ENCODE assay signal across 9 mouse cellular contexts in genomic region chr13:11563224-11564024, GRCm38 (mm10).
DNase-seq lines count a peak whose midpoint lies in the region; TF ChIP-seq lines count a peak whose summit lies in the region.
"Had no signal": no experiment of that assay in that cellular context is flagged by ENCODE, and none has a peak within 500 bp of the region (broad histone marks: within the 10 kb centered on the region; RNA-seq: fewer than 3 reads in every experiment).

No protein-coding gene starts in this region.

- H3K4me3 ChIP-seq in layer of hippocampus, adult 2 months, result no peak overlapping the region
- no peak overlapping the region for H3K4me3 ChIP-seq in lung, adult 2 months (replicated peaks; ENCODE audit: extremely low read depth, low read depth, low read length)
- H3K4me3 ChIP-seq: lung, embryonic 15.5 days had no signal

- 0 out of 2 replicates have a peak overlapping the region, but pooled peaks have one; percentile 10 for H3K27ac ChIP-seq in layer of hippocampus, adult 2 months
- H3K27ac ChIP-seq: lung, embryonic 15.5 days had no signal

- no peak for TF ChIP-seq POLR2A in lung, adult 2 months (IDR thresholded peaks at IDR 0.05; ENCODE audit: borderline replicate concordance, extremely low read depth, low read depth, low read length)

- peak; percentile 13 for DNase-seq in 3T3-L1 (ENCODE audit: low read depth, low spot score)
- DNase-seq in adrenal gland, adult 8-10 months, result peak; percentile 30
- DNase-seq in embryo, embryonic 9.5 days (ENCODE audit: extremely low spot score), result peak; percentile 63
- peak; percentile 79 for DNase-seq in heart, postnatal 4 days
- DNase-seq in layer of hippocampus, adult 2 months (ENCODE audit: low spot score in 2 of 2), result peak; percentile 70 to 74
- peak; percentile 11 for DNase-seq in lung, adult 2 months
- peak; percentile 29 for DNase-seq in retina, adult 2 months (ENCODE audit: low read depth, low spot score)
- no peak for DNase-seq in thymus, postnatal 36 days

- peak; percentile 86 for TF ChIP-seq CTCF in layer of hippocampus, adult 2 months (conservative IDR thresholded peaks at IDR 0.05)
- peak; percentile 41; the same call in 1 of the 2 replicates for TF ChIP-seq CTCF in lung, adult 2 months (IDR thresholded peaks at IDR 0.05; ENCODE audit: insufficient read depth, low read length)

- WGBS in lung, adult 2 months, result 23% methylated on average over 1 of the region's 1 CpGs

- no peaks in the 10 kb centered on the region for H3K4me1 ChIP-seq in lung, adult 2 months (ENCODE audit: control insufficient read depth, insufficient read depth, low read length)
- H3K4me1 ChIP-seq: lung, embryonic 15.5 days had no signal

Comparison
In these comparisons a context has a peak if more than half of its experiments do, and no peak if none do; other contexts are left out.
1. DNase-seq: peak in 3T3-L1 (single experiment), adrenal gland, adult 8-10 months (single experiment), embryo, embryonic 9.5 days (single experiment), heart, postnatal 4 days (single experiment), layer of hippocampus, adult 2 months (2 of 2), lung, adult 2 months (single experiment) and retina, adult 2 months (single experiment); none in thymus, postnatal 36 days (0 of 2).